Mouse (Mus musculus) liver, postnatal 0 days (tissue): ENCODE results near the gene Rrm2.

Experiments used
- CTCF ChIP-seq: sonication (generic); IDR thresholded peaks from 2 replicates; pipeline ENCODE4 v1.5.1; 2016; ENCODE audit warnings: antibody characterized with exemption, low read depth
- EP300 ChIP-seq: IDR thresholded peaks from 2 replicates; pipeline ENCODE4 v1.6.1; 2016; ENCODE audit warnings: antibody characterized with exemption, low read depth, mild to moderate bottlenecking

DNA sequence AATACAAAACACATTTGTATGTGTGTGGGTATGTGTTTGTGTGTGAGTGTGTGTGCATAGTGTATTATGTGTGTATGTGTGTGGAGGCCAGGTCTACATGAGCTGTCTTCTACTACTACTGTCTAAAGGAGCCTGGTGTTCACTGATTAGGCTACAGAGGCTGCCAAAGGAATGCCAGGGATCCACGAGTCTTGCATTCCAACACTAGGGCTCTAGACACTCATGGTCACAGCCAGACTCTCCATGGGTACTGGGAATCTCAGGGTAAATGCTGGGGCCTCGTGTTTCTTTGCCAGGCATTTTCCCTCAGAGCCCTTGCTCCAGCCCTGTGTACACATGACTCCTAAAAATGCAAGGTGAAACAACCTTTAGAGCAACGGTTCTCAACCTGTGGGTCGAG is 45.6 kb downstream of the Rrm2 start:
- no peak for TF ChIP-seq CTCF
- TF ChIP-seq EP300: no peak
